ENCODE assay signal across 15 mouse cellular contexts in genomic region chr6:53548236-53548635, GRCm38 (mm10).
"Had no signal": no experiment of that assay in that cellular context is flagged by ENCODE, and none has a peak within 500 bp of the region (broad histone marks: within the 10 kb centered on the region; RNA-seq: fewer than 3 reads in every experiment).

No protein-coding gene starts in this region.

- H3K27me3 ChIP-seq: stomach, embryonic 15.5 days had no signal

- H3K4me3 ChIP-seq: midbrain, embryonic 12.5 days; neural tube, embryonic 13.5 days; stomach, embryonic 15.5 days had no signal

- H3K36me3 ChIP-seq: midbrain, embryonic 12.5 days; neural tube, embryonic 13.5 days; stomach, embryonic 15.5 days had no signal

- ATAC-seq: midbrain, embryonic 16.5 days had no signal

- H3K9me3 ChIP-seq: midbrain, embryonic 12.5 days; neural tube, embryonic 13.5 days; stomach, embryonic 15.5 days had no signal

- H3K27ac ChIP-seq: liver, embryonic 14.5 days; midbrain, embryonic 12.5 days; neural tube, embryonic 13.5 days; stomach, embryonic 15.5 days had no signal

- H3K9ac ChIP-seq: liver, embryonic 14.5 days; midbrain, embryonic 12.5 days; neural tube, embryonic 13.5 days; stomach, embryonic 15.5 days had no signal

- DNase-seq: kidney, adult 8-10 months; kidney, postnatal 25 days; layer of hippocampus, adult 9-11 months; layer of hippocampus, postnatal 36 days; liver; lung, adult 18-20 months; retina, postnatal 1 day; right cerebral cortex, postnatal 14 days; thymus, adult 2 months; thymus, postnatal 25 days had no signal

- H3K4me2 ChIP-seq: midbrain, embryonic 12.5 days; neural tube, embryonic 13.5 days; stomach, embryonic 15.5 days had no signal
